Mouse (Mus musculus) G1E-ER4 (cell line): Measurements from ENCODE around the gene Zfp524. TPM values are rescaled to one million over a fixed set of nuclear protein-coding genes. Genes with fewer than 3 reads are reported as not detected.

Experiments used
- GATA1 ChIP-seq: IDR thresholded peaks from one replicate; pipeline ENCODE4 v1.8.0; 2012; ENCODE audit warnings: low read length, inconsistent platforms
- polyA plus RNA-seq: library from polyadenylated mRNA; stranded (reverse); fragments of >175 nt; gene quantifications from 2 replicates; pipeline ENCODE4 v1.2.3, GENCODE M21; 2012

The Zfp524 gene
- polyA plus RNA-seq, 1 experiment, result 56.5 TPM

DNA sequence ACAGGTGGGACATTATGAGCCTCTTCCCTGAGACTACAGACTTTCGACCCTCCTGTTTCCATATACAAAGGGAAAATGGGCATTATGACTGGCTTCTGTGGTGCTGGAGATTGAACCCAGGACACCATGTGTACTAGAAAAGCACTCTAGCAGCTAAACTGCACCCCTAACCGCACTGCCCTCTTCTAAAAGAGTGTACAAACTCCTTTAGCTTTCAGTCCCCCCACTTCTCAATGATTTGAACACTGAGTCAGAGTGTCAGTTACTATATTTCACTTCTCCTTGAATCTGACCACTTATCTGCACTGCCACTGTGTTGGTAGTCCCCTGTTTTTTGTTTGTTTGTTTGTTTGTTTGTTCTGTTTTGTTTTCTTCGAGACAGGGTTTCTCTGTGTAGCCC, 19.6 kb downstream of the Zfp524 start, which contains the start of gene 4632433K11Rik:
Gene 4632433K11Rik, plus strand, starts transcription at position 301 of the 400 bp plus-strand sequence.
- no peak for TF ChIP-seq GATA1

DNA sequence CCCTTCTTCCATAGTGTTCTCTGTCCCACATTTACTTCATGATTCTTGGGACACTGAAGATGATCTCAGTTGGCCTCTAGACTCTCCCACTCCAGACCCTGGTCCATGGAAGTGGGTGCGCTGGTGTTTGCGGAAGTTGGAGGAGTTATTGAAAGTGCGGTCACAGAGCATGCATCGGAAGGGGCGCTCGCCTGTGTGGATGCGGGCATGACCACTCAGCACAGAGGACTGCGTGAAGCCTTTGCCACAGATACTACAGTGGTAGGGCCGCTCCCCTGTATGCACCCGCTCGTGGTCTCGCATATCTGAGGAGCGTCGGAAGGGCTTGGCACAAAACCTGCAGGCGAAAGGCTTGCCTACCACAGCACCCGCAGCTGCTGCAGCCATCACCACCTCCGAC, 21.4 kb downstream of the Zfp524 start:
- TF ChIP-seq GATA1, result no peak

DNA sequence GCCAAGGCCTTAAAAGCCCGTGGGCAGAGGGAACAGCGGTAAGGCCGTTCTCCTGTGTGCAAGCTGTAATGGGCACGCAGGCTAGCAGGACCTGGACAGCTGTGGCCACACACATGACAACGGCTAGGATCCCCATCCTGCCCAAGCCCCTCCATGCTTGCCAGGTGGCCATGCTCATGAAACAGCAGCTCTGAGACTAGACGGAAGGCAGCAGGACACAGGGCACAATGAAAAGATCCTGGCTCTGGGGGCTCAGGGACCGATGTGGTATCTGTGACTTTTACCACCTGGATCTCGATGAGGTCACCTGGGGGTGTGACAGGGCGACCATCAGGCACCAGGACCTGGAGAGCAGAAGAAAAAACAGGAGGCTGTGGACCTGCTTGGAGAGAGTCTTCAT, 21.9 kb downstream of the Zfp524 start:
- no peak for TF ChIP-seq GATA1

DNA sequence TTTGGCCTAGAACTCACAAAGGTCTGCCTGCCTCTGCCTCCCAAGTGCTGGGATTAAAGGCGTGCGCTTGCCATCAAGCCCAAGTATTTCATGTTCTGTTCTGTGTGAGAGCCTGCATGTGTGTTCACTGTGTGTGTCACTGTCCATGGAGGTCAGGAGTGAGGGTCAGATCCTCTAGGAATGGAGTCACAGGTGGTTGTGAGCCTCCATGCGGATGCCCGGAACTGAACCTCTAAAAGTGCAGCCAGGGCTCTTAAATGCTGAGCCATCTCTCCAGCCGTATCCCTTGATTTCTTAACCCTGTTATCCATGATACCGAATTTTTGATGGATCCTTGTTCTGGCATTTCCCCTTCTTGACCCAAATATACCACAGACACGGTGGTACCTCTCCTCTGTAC, 22.8 kb downstream of the Zfp524 start:
- no peak for TF ChIP-seq GATA1

DNA sequence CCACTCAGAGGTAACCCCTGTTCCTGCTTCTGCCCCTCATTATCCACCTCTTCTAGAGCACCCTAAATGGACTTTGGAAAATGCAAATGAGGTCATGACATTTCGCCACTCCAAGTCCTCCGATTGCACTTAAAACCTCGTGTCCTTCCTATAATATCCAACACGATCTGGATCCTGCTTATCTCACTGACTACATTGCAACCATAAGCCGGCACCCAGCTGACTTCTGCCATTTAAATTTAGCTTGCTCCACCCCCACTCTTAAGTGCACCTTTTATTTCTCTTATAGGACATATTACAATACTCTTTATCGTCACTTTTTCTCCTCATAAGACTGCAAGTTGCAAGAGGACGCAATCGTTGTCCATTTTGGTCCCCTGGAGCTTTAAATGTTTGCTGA, 23.3 kb downstream of the Zfp524 start:
- TF ChIP-seq GATA1, result no peak

DNA sequence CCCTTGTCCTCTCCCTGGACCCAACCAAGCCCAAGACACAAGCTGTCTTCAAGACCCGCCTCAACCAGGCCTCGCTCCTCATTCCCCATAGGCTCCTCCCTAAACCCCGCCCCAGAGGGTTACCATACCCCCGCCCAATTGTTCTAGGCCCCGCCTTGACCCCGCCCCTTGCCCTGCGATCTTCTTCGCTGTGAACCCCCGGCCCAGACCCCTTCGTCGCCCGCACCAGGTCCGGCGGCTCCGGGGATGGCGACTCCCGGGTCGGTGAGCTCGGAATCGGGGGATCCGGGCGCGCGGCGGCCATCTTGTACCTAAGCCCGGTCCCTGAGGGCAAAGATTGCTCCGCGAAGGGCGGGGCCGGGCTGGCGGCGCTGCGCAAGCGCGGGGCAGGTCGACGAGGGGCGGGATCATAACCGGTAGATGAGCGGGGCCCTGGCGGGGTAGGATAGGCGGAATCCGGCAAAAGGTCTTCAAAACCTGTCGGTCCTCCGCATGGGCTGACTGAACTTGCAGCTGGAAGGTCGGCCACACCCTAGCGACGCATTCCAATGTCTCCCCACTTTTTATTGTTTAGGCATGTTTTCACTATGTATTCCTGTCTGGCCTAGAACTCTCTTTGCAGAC, 24.0 kb downstream of the Zfp524 start, which contains the start of gene Zfp784:
Gene Zfp784, minus strand, starts transcription at position 338 of the 624 bp plus-strand sequence.
- TF ChIP-seq GATA1, result no peak

DNA sequence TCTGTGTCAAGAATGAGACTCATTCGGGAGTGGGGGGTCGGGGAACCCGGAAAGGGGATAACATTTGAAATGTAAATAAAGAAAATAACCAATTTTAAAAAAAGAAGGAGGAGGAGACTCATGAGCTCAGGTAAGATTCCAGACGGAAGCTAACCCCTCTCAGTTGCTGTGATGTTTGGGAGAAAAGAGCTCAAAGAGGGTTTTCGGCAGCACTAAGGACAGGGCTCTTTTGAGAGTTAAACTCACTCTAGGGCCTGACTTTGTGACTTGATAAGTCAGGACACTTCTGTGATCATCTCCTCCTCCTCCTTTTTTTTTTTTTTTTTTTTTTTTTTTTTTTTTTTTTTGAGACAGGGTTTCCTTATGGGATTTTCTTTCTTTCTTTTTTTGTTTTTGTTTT, 24.7 kb downstream of the Zfp524 start:
- no peak for TF ChIP-seq GATA1

DNA sequence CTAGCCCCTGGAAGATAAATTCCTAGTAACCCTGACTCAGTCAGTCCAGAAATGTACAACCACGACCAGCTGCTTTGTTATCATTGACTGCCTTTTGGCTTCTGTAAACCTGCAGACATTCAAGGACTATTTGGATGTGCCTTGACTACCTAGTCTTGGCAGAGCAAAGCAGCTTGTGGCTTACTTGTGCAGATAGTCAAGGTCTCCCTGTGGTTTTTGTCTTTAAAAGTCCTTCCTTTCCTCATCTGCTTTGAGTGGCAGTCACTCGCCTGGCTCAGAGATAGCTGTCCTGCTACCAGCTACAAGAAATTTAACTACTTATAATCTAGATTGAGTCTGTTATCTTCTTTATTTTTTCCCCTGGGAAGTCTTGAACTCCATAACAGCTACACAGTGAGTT, 30.8 kb downstream of the Zfp524 start:
- no peak for TF ChIP-seq GATA1

DNA sequence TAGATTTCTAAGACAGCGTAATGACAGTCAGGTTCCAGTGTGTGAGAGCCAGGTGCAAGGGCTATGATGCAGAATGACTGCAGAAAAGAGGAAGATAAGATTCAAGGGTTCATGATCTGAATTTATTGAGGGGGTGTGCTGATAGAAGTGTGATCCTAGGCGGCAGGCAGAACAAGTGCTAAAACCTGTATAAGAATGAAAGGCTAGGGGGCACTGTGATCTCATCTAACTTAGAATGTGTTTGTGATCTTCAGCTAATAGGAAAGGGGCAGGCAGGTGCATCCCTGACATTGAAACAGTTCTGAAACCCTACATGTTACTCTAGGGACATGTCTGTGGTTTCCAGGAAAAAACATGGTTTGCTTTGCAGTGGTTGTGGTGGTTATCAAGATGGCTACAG, 31.9 kb downstream of the Zfp524 start:
- no peak for TF ChIP-seq GATA1

DNA sequence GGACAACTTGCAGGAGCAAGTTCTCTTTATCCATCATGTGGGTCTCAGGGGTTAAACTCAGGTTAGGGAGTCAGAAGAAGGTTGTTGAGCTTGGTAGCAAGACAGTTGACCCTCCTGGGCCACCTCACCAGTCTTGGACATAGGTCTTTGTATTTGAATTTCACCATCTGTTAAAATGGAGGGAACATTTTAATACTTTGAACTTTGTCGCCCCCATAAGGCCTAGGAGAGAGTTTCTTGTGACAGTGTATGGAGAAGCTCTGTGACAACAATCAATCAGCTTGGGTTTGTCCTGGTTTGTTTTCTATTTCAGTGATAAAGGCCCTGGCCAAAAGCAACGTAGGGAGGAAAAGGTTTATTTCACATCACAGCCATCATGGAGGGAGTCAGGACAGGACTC, 33.1 kb downstream of the Zfp524 start:
- TF ChIP-seq GATA1, result no peak

DNA sequence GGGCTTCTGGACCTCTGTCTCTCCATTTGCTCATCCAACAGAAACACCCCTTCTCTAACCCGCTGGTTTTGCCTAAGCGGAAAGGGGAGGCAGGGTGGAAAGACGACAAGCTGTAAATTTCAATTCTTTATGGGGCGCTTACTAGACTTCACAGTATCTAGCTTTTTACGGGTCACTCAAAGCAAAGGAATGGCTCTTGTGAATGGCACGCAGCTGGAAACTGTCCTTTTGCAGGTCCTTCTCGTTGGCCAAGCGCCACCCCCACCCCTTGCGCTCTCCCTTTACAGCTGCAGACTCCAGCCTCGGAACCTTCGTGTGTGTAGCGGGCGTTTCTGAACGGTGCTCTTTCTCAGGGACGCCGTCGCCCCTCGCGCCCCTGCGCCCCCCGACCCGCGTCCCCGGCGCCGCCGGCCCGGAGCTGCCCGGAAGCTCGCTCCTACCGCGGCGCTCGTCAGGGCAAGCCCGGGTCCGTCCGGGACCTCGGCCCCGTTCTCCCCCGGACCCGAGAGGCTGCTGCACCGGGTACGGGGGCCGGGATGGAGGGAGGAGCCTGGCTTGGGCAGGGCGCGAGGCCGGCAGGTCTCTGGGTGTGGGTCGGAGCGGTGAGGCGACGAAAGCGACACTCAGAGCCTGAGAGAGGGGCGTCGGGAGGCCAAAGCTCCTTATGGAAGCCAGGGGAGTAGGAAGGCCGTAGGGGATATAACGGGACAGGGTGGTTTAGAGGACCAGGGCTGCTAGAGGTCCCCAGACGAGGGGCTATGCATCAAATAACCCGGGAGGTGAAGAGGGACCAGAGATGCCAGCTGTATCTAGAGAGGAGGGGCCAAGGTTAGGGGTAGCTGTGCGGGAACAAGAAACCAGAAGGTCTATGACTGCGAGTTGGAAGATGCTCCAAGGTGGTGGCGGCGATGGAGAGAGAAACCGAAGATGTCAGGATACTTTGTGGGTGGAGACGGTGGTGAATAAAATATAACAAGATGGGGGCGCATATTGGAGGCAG, 37.3 kb downstream of the Zfp524 start, which contains the start of gene Zfp580:
Gene Zfp580, plus strand, starts transcription at position 346 of the 1,000 bp plus-strand sequence.
- no peak for TF ChIP-seq GATA1

DNA sequence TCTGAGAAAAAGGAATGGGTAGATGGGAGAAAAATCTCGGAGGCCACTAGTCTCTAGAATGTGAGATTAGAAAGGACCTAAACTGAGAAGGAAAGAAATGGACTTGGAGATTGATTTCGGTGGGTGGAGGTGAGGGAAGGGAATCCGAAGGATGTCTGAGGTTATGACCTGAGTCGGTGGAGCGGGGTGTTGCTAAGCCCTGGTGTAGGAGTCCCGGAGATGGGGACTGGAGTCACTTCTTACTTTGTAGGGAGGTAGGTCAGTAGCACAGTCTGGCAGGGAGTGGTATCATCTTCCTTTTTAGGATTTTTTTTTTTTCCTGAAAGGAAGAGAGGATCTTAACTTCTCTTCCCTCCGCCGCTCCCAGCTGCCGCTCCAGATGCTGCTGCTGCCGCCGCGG, 38.2 kb downstream of the Zfp524 start:
- TF ChIP-seq GATA1, result no peak

DNA sequence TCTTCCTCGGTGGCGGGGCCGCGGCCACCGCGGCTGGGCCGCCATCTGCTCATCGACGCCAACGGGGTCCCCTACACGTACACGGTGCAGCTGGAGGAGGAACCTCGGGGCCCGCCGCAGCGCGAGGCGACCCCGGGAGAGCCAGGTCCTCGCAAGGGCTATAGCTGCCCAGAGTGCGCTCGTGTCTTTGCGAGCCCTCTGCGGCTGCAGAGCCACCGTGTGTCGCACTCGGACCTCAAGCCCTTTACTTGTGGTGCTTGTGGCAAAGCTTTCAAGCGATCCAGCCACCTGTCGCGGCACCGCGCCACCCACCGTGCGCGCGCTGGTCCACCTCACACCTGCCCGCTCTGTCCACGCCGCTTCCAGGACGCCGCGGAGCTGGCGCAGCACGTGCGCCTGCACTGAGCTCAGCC, 38.7 kb downstream of the Zfp524 start:
- no peak for TF ChIP-seq GATA1

DNA sequence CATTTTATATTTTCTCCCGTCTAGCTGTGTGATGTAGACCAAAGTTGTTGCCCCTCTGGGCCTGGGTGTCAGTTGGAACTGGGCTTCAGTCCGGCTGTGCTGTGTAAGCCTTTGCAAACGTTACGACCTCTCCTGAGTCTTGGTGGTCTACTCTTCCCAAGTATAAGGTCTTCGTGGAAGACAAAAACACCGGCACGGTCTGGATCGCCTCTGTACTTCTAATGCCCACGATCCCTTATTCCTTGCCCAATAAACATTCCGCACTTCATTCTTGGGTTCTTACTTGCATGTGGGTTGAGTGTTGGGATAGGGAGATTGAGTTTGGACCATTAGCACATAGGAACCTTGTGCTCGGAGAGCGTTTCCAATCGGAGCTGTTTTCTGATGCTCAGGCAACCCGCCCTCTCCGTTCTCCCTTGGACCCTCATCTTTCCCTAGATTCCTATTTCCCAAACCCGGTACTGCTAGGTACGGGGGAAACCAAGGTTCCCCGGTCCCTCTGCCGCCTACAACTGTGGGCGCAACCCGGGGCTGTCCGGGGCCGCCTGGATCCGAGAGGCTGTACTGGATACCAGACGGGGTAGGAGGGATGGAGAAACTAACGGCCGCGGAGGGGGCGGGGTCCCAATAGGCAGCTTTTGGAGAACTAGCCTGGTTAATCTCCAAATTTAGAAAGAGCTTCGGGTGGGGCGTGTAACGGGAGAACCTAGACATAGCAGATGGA, 39.4 kb downstream of the Zfp524 start:
- no peak for TF ChIP-seq GATA1

DNA sequence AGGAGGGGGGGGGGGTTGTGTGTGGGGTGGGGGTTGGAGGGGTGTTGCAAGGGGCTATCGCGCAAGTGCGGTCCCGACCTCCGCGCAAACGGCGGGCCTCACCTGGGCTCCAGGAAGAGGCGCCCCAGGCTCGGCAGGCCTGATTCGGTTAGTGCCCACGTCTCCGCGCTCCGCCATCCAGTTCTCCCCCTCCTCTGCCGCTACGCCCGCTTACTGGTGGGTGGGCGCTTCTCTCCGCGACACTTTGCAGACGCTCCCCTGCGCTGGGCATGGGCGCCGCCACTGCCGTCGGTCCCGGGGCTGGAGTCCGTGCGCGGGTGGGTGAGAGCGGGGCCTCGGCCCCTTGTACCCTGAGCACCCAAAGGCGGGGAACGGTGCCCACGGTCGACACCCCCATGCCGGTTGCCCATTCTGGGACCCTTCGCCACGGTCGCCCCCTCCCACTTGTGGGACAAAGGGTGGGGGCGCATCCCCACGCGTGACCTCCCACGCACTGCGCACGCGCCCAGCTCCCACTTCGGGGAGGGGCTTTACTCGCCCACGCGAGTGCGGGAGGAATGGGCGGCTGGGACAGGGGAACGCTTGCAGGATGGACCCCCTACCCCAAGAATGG, 42.5 kb downstream of the Zfp524 start:
- TF ChIP-seq GATA1, result no peak

DNA sequence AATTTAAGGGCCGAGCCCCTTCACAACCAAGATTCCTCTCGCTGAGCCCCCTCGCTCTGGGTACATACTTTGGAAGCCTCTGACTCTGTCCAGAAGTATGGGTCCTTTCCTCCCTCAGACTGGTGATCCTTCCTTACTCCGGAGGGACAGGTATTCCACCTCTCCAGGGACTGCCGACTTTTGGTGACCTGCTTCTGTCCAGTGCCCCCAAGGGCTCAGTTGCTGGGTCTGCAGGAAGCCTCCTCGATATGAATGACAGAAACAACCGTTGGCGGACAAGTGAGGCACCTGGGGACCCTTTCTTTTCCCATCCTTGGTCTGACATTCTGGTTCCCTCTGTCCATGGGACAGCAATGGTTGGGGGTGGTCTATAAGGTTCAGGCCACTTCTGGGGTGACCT, 43.2 kb downstream of the Zfp524 start:
- no peak for TF ChIP-seq GATA1
